7 mouse cellular contexts compared by ENCODE assay signal in the genomic region with DNA sequence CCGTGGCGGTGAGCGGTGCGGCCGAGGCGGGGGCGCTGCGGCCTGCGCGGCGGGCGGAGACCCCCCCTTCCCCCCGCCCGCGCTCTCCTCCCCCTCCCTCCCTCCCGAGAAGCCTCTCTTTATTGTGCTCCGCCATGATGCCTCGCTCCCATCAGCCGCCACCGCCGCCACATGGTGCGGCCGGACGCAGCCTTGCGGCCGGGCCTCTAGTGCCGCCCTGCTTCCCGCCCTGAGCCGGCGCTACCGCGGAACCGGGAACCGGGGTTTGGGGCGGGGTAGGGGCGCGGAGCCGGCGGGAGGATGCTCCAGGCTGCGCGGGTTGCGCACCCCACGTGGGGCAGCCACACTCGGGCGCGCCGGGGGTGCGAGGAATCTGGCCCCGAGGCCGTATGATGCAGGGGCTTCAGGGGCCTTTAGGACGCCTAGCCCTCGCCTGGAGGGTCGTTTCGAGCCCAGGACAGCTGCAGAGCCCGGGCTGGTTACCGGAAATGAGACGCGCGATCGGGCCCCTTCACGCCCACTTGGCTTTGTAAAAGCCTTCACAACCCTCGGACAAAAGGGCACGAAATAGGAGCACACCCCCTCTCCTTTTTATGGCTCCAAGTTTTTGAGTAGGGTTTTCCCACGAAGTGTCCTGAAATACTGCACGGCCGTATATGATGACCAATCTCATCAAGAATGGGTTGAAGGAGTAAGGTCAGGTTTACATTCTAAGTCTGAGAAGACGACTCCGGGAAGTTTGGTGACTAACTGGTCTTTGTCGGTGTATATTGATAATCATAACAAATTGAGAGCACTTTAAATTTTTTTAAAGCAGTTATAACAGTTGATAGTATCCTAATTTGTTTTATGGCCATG. TPM values are rescaled to one million over a fixed set of nuclear protein-coding genes. Genes with fewer than 3 reads are reported as not detected.
DNase-seq lines count a peak whose midpoint lies in the region; ATAC-seq and TF ChIP-seq lines count a peak whose summit lies in the region.

No protein-coding gene starts in this region.

- WGBS in hindbrain, embryonic 11.5 days, result under 1% methylated on average over 53 of the region's 69 CpGs
- under 1% methylated on average over 44 of the region's 69 CpGs for WGBS in midbrain, embryonic 13.5 days

- TF ChIP-seq POLR2A in CH12.LX (IDR thresholded peaks at IDR 0.05; ENCODE audit: low read depth, low read length), result no peak
- TF ChIP-seq POLR2A in embryonic fibroblast, embryonic 13.5 days (IDR thresholded peaks at IDR 0.05; ENCODE audit: low read depth, low read length), result no peak

- H3K4me3 ChIP-seq in CH12.LX (replicated peaks in 1 of 3; ENCODE audit: low read depth in 2 of 3, low read length in 2 of 3, poor library complexity in 1 of 3), result peak overlapping the region; percentile 91 to 99 (median 98)
- H3K4me3 ChIP-seq in embryonic fibroblast, embryonic 13.5 days (ENCODE audit: insufficient read depth, low read length), result peak overlapping the region; percentile 99
- H3K4me3 ChIP-seq in hindbrain, embryonic 11.5 days (ENCODE audit: low read depth, low read length), result peak overlapping the region; percentile 100
- peak overlapping the region; percentile 99 for H3K4me3 ChIP-seq in midbrain, embryonic 13.5 days (replicated peaks)

- H3K4me2 ChIP-seq in CH12.LX (ENCODE audit: insufficient read depth, low read depth, poor library complexity, severe bottlenecking), result peak overlapping the region; percentile 97; the same call in 1 of the 2 replicates
- H3K4me2 ChIP-seq in hindbrain, embryonic 11.5 days (replicated peaks; ENCODE audit: low read depth, low read length), result peak overlapping the region; percentile 71
- peak overlapping the region; percentile 59 for H3K4me2 ChIP-seq in midbrain, embryonic 13.5 days (replicated peaks)

- DNase-seq in CH12.LX (ENCODE audit: extremely low read depth), result no peak
- DNase-seq in adrenal gland, adult 2 months, result peak; percentile 71
- DNase-seq in hindbrain, embryonic 11.5 days (ENCODE audit: low spot score), result peak; percentile 65
- peak; percentile 50 for DNase-seq in left cerebral cortex, postnatal 4 days
- DNase-seq in spleen, postnatal 4 days (ENCODE audit: low spot score in 2 of 2), result peak; percentile 44 to 78

- no peak for TF ChIP-seq EP300 in CH12.LX (IDR thresholded peaks at IDR 0.05; ENCODE audit: low read length)

- dilution Hi-C loops in CH12.LX (cut with MboI; ENCODE audit: extremely low pct_ligation_motif_present, extremely low pct_unique_long_range_greater_than_20kb, low sequenced_read_pairs), result no loop called here

- no peak for TF ChIP-seq RAD21 in CH12.LX (IDR thresholded peaks at IDR 0.05; ENCODE audit: low read depth, low read length)

- ATAC-seq in hindbrain, embryonic 11.5 days (ENCODE audit: low FRiP score), result peak; percentile 31
- peak; percentile 53 for ATAC-seq in midbrain, embryonic 13.5 days

- H3K27ac ChIP-seq in CH12.LX (ENCODE audit: insufficient read depth, low read depth), result peak overlapping the region; percentile 90
- H3K27ac ChIP-seq in embryonic fibroblast, embryonic 13.5 days (ENCODE audit: insufficient read depth, low read length), result peak overlapping the region; percentile 96
- H3K27ac ChIP-seq in hindbrain, embryonic 11.5 days (ENCODE audit: low read depth, low read length), result peak overlapping the region; percentile 97
- peak overlapping the region; percentile 100 for H3K27ac ChIP-seq in midbrain, embryonic 13.5 days

- intact Hi-C loops in left cerebral cortex, postnatal 4 days (cut with DNase I), result no loop called here

- peak overlapping the region; percentile 90 for H3K9ac ChIP-seq in CH12.LX (ENCODE audit: insufficient read depth, low read depth)
- H3K9ac ChIP-seq in hindbrain, embryonic 11.5 days (ENCODE audit: low read depth, low read length), result peak overlapping the region; percentile 100
- peak overlapping the region; percentile 99 for H3K9ac ChIP-seq in midbrain, embryonic 13.5 days (replicated peaks)

- in situ Hi-C loops in CH12.LX (cut with MboI; ENCODE audit: low pct_ligation_motif_present, low pct_unique_long_range_greater_than_20kb, low sequenced_read_pairs), result no loop called here

- no peaks in the 10 kb centered on the region for H3K27me3 ChIP-seq in CH12.LX (replicated peaks)
- no peaks in the 10 kb centered on the region for H3K27me3 ChIP-seq in hindbrain, embryonic 11.5 days (ENCODE audit: control insufficient read depth, insufficient read depth, low read length)
- H3K27me3 ChIP-seq in midbrain, embryonic 13.5 days, result no peaks in the 10 kb centered on the region

- H3K79me2 ChIP-seq in CH12.LX (replicated peaks; ENCODE audit: control insufficient read depth, extremely low read depth, insufficient read depth, poor library complexity, severe bottlenecking), result peaks cover 78% of the 10 kb centered on the region

- H3K9me3 ChIP-seq in CH12.LX (replicated peaks; ENCODE audit: low read length), result no peaks in the 10 kb centered on the region
- H3K9me3 ChIP-seq in hindbrain, embryonic 11.5 days (ENCODE audit: control insufficient read depth, low read length), result no peaks in the 10 kb centered on the region
- H3K9me3 ChIP-seq in midbrain, embryonic 13.5 days, result no peaks in the 10 kb centered on the region

- H3K36me3 ChIP-seq in CH12.LX (replicated peaks in 1 of 2; ENCODE audit: control insufficient read depth in 1 of 2, insufficient read depth in 1 of 2, low read length in 1 of 2), result peaks cover 25 to 35% of the 10 kb centered on the region in 2 experiments
- peaks cover 8% of the 10 kb centered on the region; the same call in 1 of the 2 replicates for H3K36me3 ChIP-seq in hindbrain, embryonic 11.5 days (ENCODE audit: control insufficient read depth, insufficient read depth, low read length)
- H3K36me3 ChIP-seq in midbrain, embryonic 13.5 days, result peaks cover 26% of the 10 kb centered on the region

- TF ChIP-seq CTCF in CH12.LX (conservative IDR thresholded peaks at IDR 0.05 in 1 of 2, IDR thresholded peaks at IDR 0.05 in 1 of 2; ENCODE audit: low read depth in 2 of 2, low read length in 2 of 2), result no peak
- no peak for TF ChIP-seq CTCF in embryonic fibroblast, embryonic 13.5 days (IDR thresholded peaks at IDR 0.05; ENCODE audit: borderline replicate concordance, insufficient read depth, low read length)

- H3K4me1 ChIP-seq in CH12.LX (ENCODE audit: control insufficient read depth in 1 of 2, insufficient read depth in 2 of 2), result peaks cover 6 to 13% of the 10 kb centered on the region in 2 experiments; a peak in 3 of 4 replicates
- H3K4me1 ChIP-seq in embryonic fibroblast, embryonic 13.5 days (ENCODE audit: control insufficient read depth, insufficient read depth, low read length), result peaks cover 6% of the 10 kb centered on the region
- peaks cover 2% of the 10 kb centered on the region; the same call in 1 of the 2 replicates for H3K4me1 ChIP-seq in hindbrain, embryonic 11.5 days (replicated peaks; ENCODE audit: control insufficient read depth, insufficient read depth, low read length)
- H3K4me1 ChIP-seq in midbrain, embryonic 13.5 days (replicated peaks), result peaks cover 41% of the 10 kb centered on the region

RNA-seq across cellular contexts. Expression of a gene that starts 10.1 kb away (rescaled TPM):
- 515 and 844 TPM in 2 replicates for total RNA-seq in CH12.LX (2012; rRNA removed)
- total RNA-seq in CH12.LX (2014; rRNA removed), result 1,049 and 1,142 TPM in 2 replicates
- 902 and 991 TPM in 2 replicates for polyA plus RNA-seq in CH12.LX (2012; ENCODE audit: insufficient read length, low read depth)
- 100 to 1,000 TPM; 202 to 236 TPM for total RNA-seq in adrenal gland, adult 2 months (2021)
- polyA plus RNA-seq in adrenal gland, adult 2 months (2012; rRNA removed), result 94.3 and 101 TPM in 2 replicates
- 457 and 582 TPM in 2 replicates for polyA plus RNA-seq in embryonic fibroblast, embryonic 13.5 days (2011; ENCODE audit: insufficient read length, low read depth, missing spikeins)
- 688 and 696 TPM in 2 replicates for polyA plus RNA-seq in hindbrain, embryonic 11.5 days (2014; fragmentation: Nextera tagmentation; extraction: Ambion mirVana)
- total RNA-seq in left cerebral cortex, postnatal 4 days (2021), result 100 to 1,000 TPM; 323 to 344 TPM
- polyA plus RNA-seq in midbrain, embryonic 13.5 days (2015; fragmentation: Nextera tagmentation; extraction: Ambion mirVana), result 448 and 482 TPM in 2 replicates

RNA-seq across cellular contexts. Expression of a gene that starts 10.2 kb away (rescaled TPM):
- 5.2 and 8.3 TPM in 2 replicates for total RNA-seq in CH12.LX (2012; rRNA removed)
- total RNA-seq in CH12.LX (2014; rRNA removed), result 4.7 and 5.0 TPM in 2 replicates
- polyA plus RNA-seq in CH12.LX (2012; ENCODE audit: insufficient read length, low read depth), result 6.7 and 7.1 TPM in 2 replicates
- 1 to 10 TPM; 4.7 to 6.2 TPM for total RNA-seq in adrenal gland, adult 2 months (2021)
- 5.5 and 8.8 TPM in 2 replicates for polyA plus RNA-seq in adrenal gland, adult 2 months (2012; rRNA removed)
- polyA plus RNA-seq in embryonic fibroblast, embryonic 13.5 days (2011; ENCODE audit: insufficient read length, low read depth, missing spikeins), result 6.5 and 8.2 TPM in 2 replicates
- polyA plus RNA-seq in hindbrain, embryonic 11.5 days (2014; fragmentation: Nextera tagmentation; extraction: Ambion mirVana), result 4.5 and 5.2 TPM in 2 replicates
- total RNA-seq in left cerebral cortex, postnatal 4 days (2021), result 1 to 10 TPM; 2.1 to 2.6 TPM
- 2.8 and 3.8 TPM in 2 replicates for polyA plus RNA-seq in midbrain, embryonic 13.5 days (2015; fragmentation: Nextera tagmentation; extraction: Ambion mirVana)

RNA-seq across cellular contexts. Expression of a gene that starts 18.6 kb away (rescaled TPM):
- total RNA-seq in CH12.LX (2012; rRNA removed), result 23.2 and 26.5 TPM in 2 replicates
- 21.4 and 24.7 TPM in 2 replicates for total RNA-seq in CH12.LX (2014; rRNA removed)
- 28.0 and 28.6 TPM in 2 replicates for polyA plus RNA-seq in CH12.LX (2012; ENCODE audit: insufficient read length, low read depth)
- 10 to 100 TPM; 14.7 to 22.0 TPM for total RNA-seq in adrenal gland, adult 2 months (2021)
- 59.2 and 62.5 TPM in 2 replicates for polyA plus RNA-seq in adrenal gland, adult 2 months (2012; rRNA removed)
- 9.2 and 10.8 TPM in 2 replicates for polyA plus RNA-seq in embryonic fibroblast, embryonic 13.5 days (2011; ENCODE audit: insufficient read length, low read depth, missing spikeins)
- polyA plus RNA-seq in hindbrain, embryonic 11.5 days (2014; fragmentation: Nextera tagmentation; extraction: Ambion mirVana), result 30.1 and 33.9 TPM in 2 replicates
- 10 to 100 TPM; 61.4 to 71.8 TPM for total RNA-seq in left cerebral cortex, postnatal 4 days (2021)
- polyA plus RNA-seq in midbrain, embryonic 13.5 days (2015; fragmentation: Nextera tagmentation; extraction: Ambion mirVana), result 59.6 and 62.3 TPM in 2 replicates

RNA-seq across cellular contexts. Expression of a gene that starts 26.2 kb away (rescaled TPM):
- total RNA-seq in CH12.LX (2012; rRNA removed) (33.7 and 36.5 TPM in 2 replicates), CH12.LX (2014; rRNA removed) (15.3 and 15.6 TPM in 2 replicates)
- polyA plus RNA-seq in CH12.LX (2012; ENCODE audit: insufficient read length, low read depth), result 34.7 and 42.8 TPM in 2 replicates
- 10 to 100 TPM; 16.2 to 18.9 TPM for total RNA-seq in adrenal gland, adult 2 months (2021)
- 120 and 123 TPM in 2 replicates for polyA plus RNA-seq in adrenal gland, adult 2 months (2012; rRNA removed)
- 26.8 and 30.5 TPM in 2 replicates for polyA plus RNA-seq in embryonic fibroblast, embryonic 13.5 days (2011; ENCODE audit: insufficient read length, low read depth, missing spikeins)
- polyA plus RNA-seq in hindbrain, embryonic 11.5 days (2014; fragmentation: Nextera tagmentation; extraction: Ambion mirVana), result 27.4 and 32.2 TPM in 2 replicates
- 10 to 100 TPM; 14.9 to 15.6 TPM for total RNA-seq in left cerebral cortex, postnatal 4 days (2021)
- polyA plus RNA-seq in midbrain, embryonic 13.5 days (2015; fragmentation: Nextera tagmentation; extraction: Ambion mirVana), result 18.9 and 19.0 TPM in 2 replicates

RNA-seq across cellular contexts. Expression of a gene that starts 57.1 kb away (rescaled TPM):
- 9.5 and 13.4 TPM in 2 replicates for total RNA-seq in CH12.LX (2012; rRNA removed)
- total RNA-seq in CH12.LX (2014; rRNA removed), result 4.8 and 5.5 TPM in 2 replicates
- 13.3 and 15.0 TPM in 2 replicates for polyA plus RNA-seq in CH12.LX (2012; ENCODE audit: insufficient read length, low read depth)
- 10 to 100 TPM; 35.0 to 40.2 TPM for total RNA-seq in adrenal gland, adult 2 months (2021)
- 91.0 and 95.5 TPM in 2 replicates for polyA plus RNA-seq in adrenal gland, adult 2 months (2012; rRNA removed)
- polyA plus RNA-seq in embryonic fibroblast, embryonic 13.5 days (2011; ENCODE audit: insufficient read length, low read depth, missing spikeins), result 15.2 and 21.4 TPM in 2 replicates
- polyA plus RNA-seq in hindbrain, embryonic 11.5 days (2014; fragmentation: Nextera tagmentation; extraction: Ambion mirVana), result 6.5 and 9.3 TPM in 2 replicates
- total RNA-seq in left cerebral cortex, postnatal 4 days (2021), result 10 to 100 TPM; 80.8 to 88.0 TPM
- 14.4 and 15.1 TPM in 2 replicates for polyA plus RNA-seq in midbrain, embryonic 13.5 days (2015; fragmentation: Nextera tagmentation; extraction: Ambion mirVana)
